Mouse (Mus musculus) embryonic stem cell, embryonic (primary cell): ENCODE measurements around the gene Ccl27b.
"Not testable (repeated sequence)": the region's sequence is repeated elsewhere in the genome, so short reads cannot be mapped to it uniquely, and the experiment has no call there.

ENCODE experiments used
- CTCF ChIA-PET, 4 experiments: fragments of 300-600 bp in 2 of 4; fragments of 350-600 bp in 2 of 4; sonication (Branson Sonifier 250); formaldehyde crosslinking; loops; one replicate each; lab custom pipeline; 2022; ENCODE audit warnings: inconsistent platforms in 2 of 4; lab: Charles Lee
- POLR2A ChIA-PET, 4 experiments: fragments of 300-600 bp in 2 of 4; fragments of 350-600 bp in 2 of 4; sonication (Branson Sonifier 250); formaldehyde crosslinking; loops; one replicate each; lab custom pipeline; 2022; ENCODE audit warnings: antibody characterized with exemption in 4 of 4, inconsistent platforms in 1 of 4; lab: Charles Lee

Gene Ccl27b

GRCm38 (mm10) chr4:42654951-42655350, at the start of gene Ccl27b:
TSS of gene Ccl27b (plus strand) at chr4:42655251.
- CTCF ChIA-PET, result not testable (repeated sequence)

GRCm38 (mm10) chr4:42611895-42612294, 43.2 kb upstream of the Ccl27b start, which contains the start of gene Gm10591:
TSS of gene Gm10591 (plus strand) at chr4:42612195.
- CTCF ChIA-PET, POLR2A ChIA-PET: not testable (repeated sequence)

More at GRCm38 (mm10) chr4:42654951-42655350, at the start of gene Ccl27b:
- POLR2A ChIA-PET, result not testable (repeated sequence)

DNA sequence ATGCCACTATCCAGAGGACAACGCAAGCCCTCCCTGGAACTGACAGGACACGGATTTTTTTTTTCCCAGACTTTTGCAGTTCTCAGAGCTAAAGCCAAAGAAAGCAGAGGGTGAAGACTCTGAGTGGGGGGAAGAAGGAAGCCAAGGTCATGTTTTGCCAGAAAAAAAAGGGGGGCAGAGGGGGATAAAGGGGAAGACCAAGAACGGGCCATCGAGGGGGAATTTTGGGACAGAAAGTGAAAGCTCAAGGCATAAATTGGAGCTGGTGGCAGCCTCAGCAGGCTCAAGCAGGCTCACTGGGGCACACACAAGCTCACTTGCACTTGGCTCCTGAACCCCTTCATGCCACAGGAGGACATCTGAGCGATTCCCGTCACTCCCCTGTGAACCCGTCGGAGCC, 25.6 kb upstream of the Ccl27b start, which contains the start of gene Gm2564:
TSS of gene Gm2564 (plus strand) at position 301 of the 400 bp plus-strand sequence.
- POLR2A ChIA-PET, CTCF ChIA-PET: not testable (repeated sequence)

DNA sequence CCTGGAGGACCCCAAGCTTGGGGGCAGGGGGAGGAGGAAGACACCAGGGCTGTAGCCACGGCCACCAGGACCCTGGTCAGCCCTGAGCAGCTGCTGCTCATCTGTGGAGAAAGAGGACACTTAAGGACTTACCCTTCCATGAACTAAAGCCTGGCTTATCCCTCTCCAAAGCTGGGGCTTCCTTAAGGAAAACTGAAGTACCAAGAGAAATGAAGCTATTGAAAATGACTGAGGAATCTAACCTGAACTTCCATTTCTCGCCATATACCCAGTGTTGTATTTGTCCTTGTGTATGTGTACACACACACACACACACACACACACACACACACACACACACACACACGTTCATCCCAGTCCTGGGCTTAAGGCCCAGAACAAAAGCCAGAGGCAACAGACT, 6.7 kb downstream of the Ccl27b start, which contains the start of gene Il11ra2:
TSS of gene Il11ra2 (minus strand) at position 101 of the 400 bp plus-strand sequence.
- CTCF ChIA-PET, POLR2A ChIA-PET: not testable (repeated sequence)

DNA sequence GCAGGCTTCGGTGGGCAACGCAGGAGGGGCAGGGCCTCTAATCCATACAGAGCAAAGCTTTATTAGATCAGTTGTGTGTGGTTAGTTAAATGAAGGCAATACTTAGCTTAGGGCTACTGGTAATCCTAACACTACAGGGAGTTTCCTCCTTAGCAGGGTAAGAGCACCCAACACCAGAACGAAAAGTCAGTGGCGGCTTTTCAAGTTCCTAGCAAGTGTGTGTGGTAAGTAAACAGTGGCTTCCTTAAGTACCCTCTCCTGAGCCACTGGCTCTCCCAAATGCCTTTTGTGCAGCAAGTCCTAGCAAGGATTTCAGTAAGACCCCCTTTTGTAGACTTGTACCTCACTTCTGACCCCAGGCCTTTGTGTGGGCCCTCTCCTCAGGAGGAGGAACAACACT, 20.4 kb downstream of the Ccl27b start:
- POLR2A ChIA-PET, CTCF ChIA-PET: not testable (repeated sequence)

GRCm38 (mm10) chr4:42679365-42679764, 24.3 kb downstream of the Ccl27b start:
- CTCF ChIA-PET, POLR2A ChIA-PET: not testable (repeated sequence)

GRCm38 (mm10) chr4:42680374-42681356, 25.6 kb downstream of the Ccl27b start:
- POLR2A ChIA-PET, CTCF ChIA-PET: not testable (repeated sequence)

DNA sequence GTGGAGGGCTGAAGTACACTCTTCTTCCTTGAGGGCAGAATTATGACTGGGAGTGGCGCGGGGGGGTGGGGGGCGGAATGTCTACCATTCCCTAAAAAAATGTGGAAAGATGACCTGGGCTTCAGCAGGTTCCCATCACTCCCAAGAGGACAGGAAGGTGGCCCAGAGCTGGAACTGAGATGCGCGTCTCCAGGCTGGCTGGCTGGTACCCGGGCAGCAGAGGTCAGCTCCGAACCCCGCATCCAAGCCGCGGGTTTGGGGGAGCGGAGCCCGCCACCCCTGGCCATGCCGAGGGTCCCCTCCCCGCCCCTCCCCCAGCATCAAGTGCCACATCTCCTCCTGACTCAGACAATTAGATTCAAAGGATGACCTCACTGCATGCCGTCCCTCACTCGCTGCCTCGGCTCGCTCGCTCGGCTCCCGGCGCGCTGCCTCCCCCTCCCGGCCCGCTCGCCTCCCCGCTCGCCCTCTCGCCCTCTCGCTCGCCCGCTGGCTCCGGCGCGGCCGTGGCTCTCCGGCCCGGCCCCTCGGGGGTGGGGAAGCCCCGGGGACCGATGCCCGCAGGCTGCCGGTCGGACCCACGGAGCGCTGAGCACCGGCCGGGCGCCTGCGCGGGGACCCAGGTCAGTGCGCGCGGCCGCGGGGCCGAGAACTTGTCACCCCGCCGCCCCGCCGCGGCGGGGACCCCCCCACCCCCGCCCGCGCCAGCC, 26.6 kb downstream of the Ccl27b start:
- POLR2A ChIA-PET, CTCF ChIA-PET: not testable (repeated sequence)

DNA sequence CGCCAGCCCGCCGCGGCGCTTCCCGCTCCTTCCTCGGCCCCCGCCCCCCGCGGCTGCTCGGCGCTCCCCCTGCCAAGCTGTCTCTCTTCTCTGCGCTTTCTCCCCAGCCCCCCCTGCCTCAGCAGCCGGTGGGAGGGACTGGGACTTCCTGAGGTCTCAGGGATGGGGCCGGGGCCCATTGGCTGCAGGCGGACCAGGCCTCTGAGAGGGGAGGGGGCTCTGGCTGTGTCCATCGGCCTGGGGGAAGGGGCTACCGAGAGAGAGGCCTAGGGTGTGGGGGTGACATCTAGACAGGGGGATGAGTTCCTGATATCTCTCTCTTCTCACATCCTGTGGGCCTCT, 27.1 kb downstream of the Ccl27b start:
- CTCF ChIA-PET, POLR2A ChIA-PET: not testable (repeated sequence)
